Mouse (Mus musculus): ENCODE results near the gene Tmigd3. TPM values are rescaled to one million over a fixed set of nuclear protein-coding genes. Genes with fewer than 3 reads are reported as not detected.
"Not testable (repeated sequence)": the region's sequence is repeated elsewhere in the genome, so short reads cannot be mapped to it uniquely, and the experiment has no call there.

Tmigd3 gene
- polyA plus RNA-seq, 1 experiment from 2014 or later, result 0.18 TPM

DNA sequence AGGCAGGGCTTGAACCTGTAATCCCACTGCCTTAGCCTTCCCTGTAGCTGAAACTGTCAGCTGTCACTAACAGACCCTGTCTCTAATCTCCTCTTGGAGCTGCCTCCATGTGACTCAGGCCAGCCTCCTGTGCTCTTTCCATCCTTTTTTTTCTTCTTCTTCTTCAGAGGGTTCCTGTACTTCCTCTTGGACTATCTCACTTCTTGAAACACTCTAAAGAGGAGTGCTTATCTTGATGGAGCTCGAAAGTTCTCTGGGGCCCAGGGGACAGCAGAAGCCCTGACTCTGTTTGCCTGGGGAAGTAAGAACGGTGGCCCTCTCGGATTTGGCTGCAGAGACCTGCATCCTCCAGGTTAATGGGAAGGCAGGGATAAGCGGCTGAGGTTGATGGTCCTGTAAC, 33.5 kb downstream of the Tmigd3 start:
- Histone ChIP-seq H3K27ac (no peak overlapping the region), H3K9me3 (replicated peaks) (no peaks in the 10 kb centered on the region)

DNA sequence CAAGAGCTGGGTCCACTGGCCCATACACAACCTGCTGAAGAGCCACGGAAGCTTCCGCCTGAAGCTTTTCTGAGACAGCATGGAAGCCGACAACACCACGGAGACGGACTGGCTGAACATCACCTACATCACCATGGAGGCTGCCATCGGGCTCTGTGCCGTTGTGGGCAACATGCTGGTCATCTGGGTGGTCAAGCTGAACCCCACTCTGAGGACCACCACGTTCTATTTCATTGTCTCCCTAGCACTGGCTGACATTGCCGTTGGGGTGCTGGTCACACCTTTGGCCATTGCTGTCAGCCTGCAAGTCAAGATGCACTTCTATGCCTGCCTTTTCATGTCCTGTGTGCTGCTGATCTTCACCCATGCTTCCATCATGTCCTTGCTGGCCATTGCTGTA, 34.0 kb downstream of the Tmigd3 start:
- 80% methylated on average over 9 of the region's 9 CpGs for WGBS (ENCODE audit: insufficient replicate concordance)
- ATAC-seq (ENCODE audit: low read depth), result no peak

More for the DNA sequence above, 33.5 kb downstream of the Tmigd3 start:
- ATAC-seq (ENCODE audit: low read depth) (no peak), DNase-seq (no peak)
- H3K36me3 ChIP-seq, result no peaks in the 10 kb centered on the region
- no peak overlapping the region for H3K4me2 ChIP-seq
- 24% methylated on average over 4 of the region's 4 CpGs for WGBS (ENCODE audit: insufficient replicate concordance)
- H3K9ac ChIP-seq, result peak overlapping the region; percentile 30; the same call in 1 of the 2 replicates
- no peak overlapping the region for H3K4me3 ChIP-seq (replicated peaks)
- peaks cover 29% of the 10 kb centered on the region for H3K4me1 ChIP-seq (replicated peaks)
- H3K27me3 ChIP-seq, result no peaks in the 10 kb centered on the region

DNA sequence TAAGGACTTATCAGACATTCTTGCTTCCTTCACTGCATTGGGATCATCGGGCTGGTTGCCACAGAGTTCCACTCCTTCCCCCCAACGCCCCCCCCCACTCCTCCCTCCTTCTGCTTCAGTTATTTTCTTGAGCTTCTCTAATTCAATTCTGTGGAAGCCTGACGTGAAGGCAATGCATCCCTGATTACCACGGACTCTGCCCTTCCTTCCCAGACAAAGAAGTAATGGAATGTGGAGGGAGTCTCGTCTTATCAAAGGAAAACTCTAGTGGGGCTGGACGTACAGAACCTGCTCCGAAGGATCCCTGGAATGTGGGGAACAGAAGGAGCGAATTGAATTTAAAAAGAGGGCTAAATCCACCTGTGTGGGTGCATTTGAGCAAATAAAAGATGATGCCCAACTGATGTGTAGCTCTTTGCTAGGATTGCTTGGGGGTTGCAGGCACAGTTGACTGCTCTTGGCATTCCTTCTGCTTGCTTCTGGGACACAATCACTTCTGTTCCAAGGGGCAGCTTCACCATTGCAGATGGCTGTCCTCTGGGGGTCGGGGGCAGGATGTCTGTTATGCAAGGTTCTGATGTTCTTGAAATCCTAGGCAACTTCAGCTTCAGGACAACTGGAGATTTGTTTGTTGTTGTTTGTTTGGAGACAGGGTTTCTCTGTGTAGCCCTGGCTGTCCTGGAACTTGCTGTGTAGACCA, 37.4 kb downstream of the Tmigd3 start:
- Histone ChIP-seq H3K9ac (no peak overlapping the region), H3K4me3 (replicated peaks) (no peak overlapping the region), H3K4me2 (no peak overlapping the region), H3K27me3 (no peaks in the 10 kb centered on the region), H3K9me3 (replicated peaks) (no peaks in the 10 kb centered on the region), H3K36me3 (no peaks in the 10 kb centered on the region), H3K4me1 (replicated peaks) (peaks cover 35% of the 10 kb centered on the region), H3K27ac (no peak overlapping the region)
- ATAC-seq (ENCODE audit: low read depth), result no peak
- DNase-seq, result no peak
- 53% methylated on average over 9 of the region's 9 CpGs for WGBS (ENCODE audit: insufficient replicate concordance)

More for the DNA sequence above, 34.0 kb downstream of the Tmigd3 start:
- Histone ChIP-seq H3K4me3 (replicated peaks) (no peak overlapping the region), H3K36me3 (no peaks in the 10 kb centered on the region), H3K9me3 (replicated peaks) (no peaks in the 10 kb centered on the region), H3K9ac (no peak overlapping the region), H3K4me1 (replicated peaks) (peaks cover 24% of the 10 kb centered on the region), H3K27me3 (no peaks in the 10 kb centered on the region), H3K27ac (no peak overlapping the region; the same call in 1 of the 2 replicates), H3K4me2 (no peak overlapping the region)
- DNase-seq, result no peak

DNA sequence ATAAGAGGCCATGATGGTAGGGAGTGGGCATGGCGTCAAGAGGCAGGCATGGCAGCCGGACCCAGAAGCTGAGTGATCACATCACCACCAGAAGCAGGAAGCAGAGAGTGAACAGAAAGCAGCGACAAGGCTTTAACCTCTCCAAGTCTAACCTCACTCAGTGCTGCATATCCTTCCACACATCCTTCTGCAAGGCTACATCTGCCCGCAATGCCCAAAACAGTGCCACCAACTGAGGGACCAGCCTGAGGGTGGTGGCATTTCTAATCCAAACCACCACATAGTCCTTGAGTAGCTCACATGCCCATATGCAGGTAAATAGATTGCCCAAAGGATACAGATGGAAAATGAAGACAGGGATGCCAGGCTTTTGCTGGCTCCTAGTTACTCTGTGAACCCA, 38.3 kb downstream of the Tmigd3 start:
- Histone ChIP-seq H3K9me3 (replicated peaks) (no peaks in the 10 kb centered on the region), H3K27ac (no peak overlapping the region), H3K4me1 (replicated peaks) (peaks cover 43% of the 10 kb centered on the region), H3K4me2 (no peak overlapping the region), H3K27me3 (no peaks in the 10 kb centered on the region), H3K9ac (no peak overlapping the region), H3K36me3 (no peaks in the 10 kb centered on the region), H3K4me3 (replicated peaks) (no peak overlapping the region)
- 67% methylated on average over 4 of the region's 4 CpGs for whole genome bisulfite sequencing (ENCODE audit: insufficient replicate concordance)
- DNase-seq, result no peak
- no peak for ATAC-seq (ENCODE audit: low read depth)

- no peak for DNase-seq
- ATAC-seq (ENCODE audit: low read depth), result no peak
- Histone ChIP-seq H3K27me3 (no peaks in the 10 kb centered on the region), H3K9me3 (replicated peaks) (no peaks in the 10 kb centered on the region), H3K4me1 (replicated peaks) (peaks cover 46% of the 10 kb centered on the region), H3K9ac (no peak overlapping the region), H3K4me3 (replicated peaks) (no peak overlapping the region), H3K4me2 (no peak overlapping the region), H3K27ac (no peak overlapping the region), H3K36me3 (no peaks in the 10 kb centered on the region)
- 41% methylated on average over 11 of the region's 11 CpGs for WGBS (ENCODE audit: insufficient replicate concordance)
Measured at GRCm38 (mm10) chr3:105910519-105911190, 40.0 kb downstream of the Tmigd3 start.

GRCm38 (mm10) chr3:105912097-105912880, 41.6 kb downstream of the Tmigd3 start:
- Histone ChIP-seq H3K4me2 (no peak overlapping the region), H3K9ac (no peak overlapping the region), H3K9me3 (replicated peaks) (no peaks in the 10 kb centered on the region), H3K4me1 (replicated peaks) (peaks cover 53% of the 10 kb centered on the region), H3K27ac (no peak overlapping the region), H3K27me3 (no peaks in the 10 kb centered on the region), H3K36me3 (no peaks in the 10 kb centered on the region), H3K4me3 (replicated peaks) (no peak overlapping the region)
- WGBS (ENCODE audit: insufficient replicate concordance), result 35% methylated on average over 9 of the region's 9 CpGs
- no peak for DNase-seq
- no peak for ATAC-seq (ENCODE audit: low read depth)

GRCm38 (mm10) chr3:105913839-105914681, 43.4 kb downstream of the Tmigd3 start:
- Histone ChIP-seq H3K36me3 (no peaks in the 10 kb centered on the region), H3K9ac (no peak overlapping the region; the same call in 1 of the 2 replicates), H3K27ac (peak overlapping the region; percentile 62), H3K4me2 (peak overlapping the region; percentile 53), H3K9me3 (replicated peaks) (no peaks in the 10 kb centered on the region), H3K4me3 (replicated peaks) (0 out of 2 replicates have a peak overlapping the region, but pooled peaks have one; percentile 4), H3K4me1 (replicated peaks) (peaks cover 61% of the 10 kb centered on the region), H3K27me3 (no peaks in the 10 kb centered on the region)
- DNase-seq (peak; percentile 34), ATAC-seq (ENCODE audit: low read depth) (peak; percentile 83)
- 11% methylated on average over 10 of the region's 10 CpGs for WGBS (ENCODE audit: insufficient replicate concordance)

GRCm38 (mm10) chr3:105915281-105915680, 44.6 kb downstream of the Tmigd3 start:
- Histone ChIP-seq H3K9me3 (replicated peaks) (no peaks in the 10 kb centered on the region), H3K27me3 (no peaks in the 10 kb centered on the region), H3K9ac (no peak overlapping the region), H3K4me3 (replicated peaks) (no peak overlapping the region), H3K4me2 (no peak overlapping the region), H3K27ac (no peak overlapping the region; the same call in 1 of the 2 replicates), H3K4me1 (replicated peaks) (peaks cover 68% of the 10 kb centered on the region), H3K36me3 (no peaks in the 10 kb centered on the region)
- WGBS (ENCODE audit: insufficient replicate concordance), result 18% methylated on average over 1 of the region's 1 CpGs
- no peak for ATAC-seq (ENCODE audit: low read depth)
- DNase-seq, result no peak

DNA sequence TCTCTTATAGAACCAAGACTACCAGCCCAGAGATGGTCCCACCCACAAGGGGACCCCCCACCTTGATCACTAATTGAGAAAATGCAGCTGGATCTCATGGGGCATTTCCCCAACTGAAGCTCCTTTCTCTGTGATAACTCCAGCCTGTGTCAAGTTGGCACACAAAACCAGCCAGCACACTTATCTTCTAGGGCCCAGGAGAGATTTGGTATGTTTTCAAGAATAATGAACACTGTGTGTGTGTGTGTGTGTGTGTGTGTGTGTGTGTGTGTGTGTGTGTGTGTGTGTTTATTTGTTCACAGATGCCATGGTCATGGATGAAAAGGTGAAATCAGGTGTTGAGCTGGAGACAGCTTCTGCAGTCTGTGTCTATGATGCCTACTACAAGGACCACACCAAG, 45.8 kb downstream of the Tmigd3 start:
- not testable (repeated sequence) for H3K4me3 ChIP-seq (replicated peaks); H3K27me3 ChIP-seq; H3K36me3 ChIP-seq; H3K27ac ChIP-seq; DNase-seq; H3K9ac ChIP-seq; ATAC-seq (ENCODE audit: low read depth); H3K4me2 ChIP-seq; H3K9me3 ChIP-seq (replicated peaks)
- peaks cover 70% of the 10 kb centered on the region for H3K4me1 ChIP-seq (replicated peaks)

- no peak overlapping the region for H3K4me3 ChIP-seq (replicated peaks)
- H3K36me3 ChIP-seq, result no peaks in the 10 kb centered on the region
- no peak overlapping the region for H3K9ac ChIP-seq
- no peaks in the 10 kb centered on the region for H3K9me3 ChIP-seq (replicated peaks)
- no peak overlapping the region for H3K4me2 ChIP-seq
- DNase-seq (no peak), ATAC-seq (ENCODE audit: low read depth) (no peak)
- H3K4me1 ChIP-seq (replicated peaks), result peaks cover 61% of the 10 kb centered on the region
- no peaks in the 10 kb centered on the region for H3K27me3 ChIP-seq
- no peak overlapping the region for H3K27ac ChIP-seq
- WGBS (ENCODE audit: insufficient replicate concordance), result 28% methylated on average over 10 of the region's 10 CpGs
Measured at GRCm38 (mm10) chr3:105917656-105918354, 47.1 kb downstream of the Tmigd3 start.

All from liver, embryonic 13.5 days (tissue).